ENCODE assay signal across 9 mouse cellular contexts in the genomic region with DNA sequence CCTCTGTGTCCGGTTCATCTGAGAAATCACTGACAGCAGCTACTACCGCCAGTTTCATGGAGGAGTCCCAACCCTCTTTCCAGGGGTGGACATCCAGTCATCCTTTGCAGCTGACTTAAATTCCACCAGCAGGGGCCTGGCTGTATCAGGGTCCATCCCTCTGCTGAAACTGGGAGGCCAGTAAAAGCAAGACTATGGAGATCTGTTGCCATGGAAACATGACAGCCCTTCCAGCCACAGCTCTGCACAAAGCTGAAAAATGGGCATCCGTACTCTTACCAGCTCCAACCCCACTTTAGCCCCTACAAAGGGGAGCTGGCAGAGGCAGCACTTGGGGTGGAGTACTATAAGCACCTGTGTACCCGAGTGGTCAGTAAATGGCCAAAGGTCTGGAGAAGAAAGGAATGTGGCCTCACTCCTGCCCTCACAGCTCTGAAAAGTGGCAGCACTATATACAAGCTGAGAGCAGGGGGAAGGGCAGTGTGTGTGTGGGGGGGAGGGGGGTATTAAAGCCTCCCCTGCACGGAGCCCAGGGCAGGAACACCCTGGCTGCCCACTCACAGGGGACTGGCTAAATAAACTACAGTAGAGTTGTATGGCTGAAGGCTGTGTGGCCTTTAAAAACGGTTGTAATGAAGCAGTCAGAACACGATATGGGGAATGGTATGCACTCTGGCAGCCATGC. TPM values are rescaled to one million over a fixed set of nuclear protein-coding genes. Genes with fewer than 3 reads are reported as not detected.
DNase-seq lines count a peak whose midpoint lies in the region; ATAC-seq and TF ChIP-seq lines count a peak whose summit lies in the region.
"Had no signal": no experiment of that assay in that cellular context is flagged by ENCODE, and none has a peak within 500 bp of the region (broad histone marks: within the 10 kb centered on the region; RNA-seq: fewer than 3 reads in every experiment).

No protein-coding gene starts in this region.

- ATAC-seq in heart, embryonic 14.5 days (ENCODE audit: insufficient number of reproducible peaks, insufficient read depth, low FRiP score, low read depth): no peak
- peak; percentile 79 for ATAC-seq in hindbrain, embryonic 11.5 days (ENCODE audit: low FRiP score)
- peak; percentile 78 for ATAC-seq in midbrain, embryonic 15.5 days (replicated peaks)

- H3K4me3 ChIP-seq in heart, embryonic 14.5 days (ENCODE audit: control insufficient read depth in 1 of 2, insufficient read depth in 1 of 2, low read depth in 1 of 2, low read length in 2 of 2): no peak overlapping the region
- no peak overlapping the region for H3K4me3 ChIP-seq in hindbrain, embryonic 11.5 days (ENCODE audit: low read depth, low read length)
- H3K4me3 ChIP-seq in midbrain, embryonic 15.5 days: no peak overlapping the region
- H3K4me3 ChIP-seq: erythroblast, embryonic 14.5 days had no signal

- peak; percentile 20; the same call in 1 of the 2 replicates for TF ChIP-seq CTCF in brain, embryonic 14.5 days (IDR thresholded peaks at IDR 0.05; ENCODE audit: borderline replicate concordance, extremely low read depth, insufficient read depth, insufficient read length)

- no peak for TF ChIP-seq POLR2A in brain, embryonic 14.5 days (IDR thresholded peaks at IDR 0.05; ENCODE audit: borderline replicate concordance, extremely low read depth, insufficient read depth, insufficient read length, poor library complexity, severe bottlenecking)

- H3K36me3 ChIP-seq in heart, embryonic 14.5 days (ENCODE audit: control insufficient read depth, insufficient read depth, low read length): peaks cover 18% of the 10 kb centered on the region
- no peaks in the 10 kb centered on the region for H3K36me3 ChIP-seq in hindbrain, embryonic 11.5 days (ENCODE audit: control insufficient read depth, insufficient read depth, low read length)
- no peaks in the 10 kb centered on the region for H3K36me3 ChIP-seq in midbrain, embryonic 15.5 days (replicated peaks)

- no peaks in the 10 kb centered on the region for H3K9me3 ChIP-seq in heart, embryonic 14.5 days (ENCODE audit: control insufficient read depth, low read length)
- H3K9me3 ChIP-seq in hindbrain, embryonic 11.5 days (ENCODE audit: control insufficient read depth, low read length): no peaks in the 10 kb centered on the region
- H3K9me3 ChIP-seq in midbrain, embryonic 15.5 days: no peaks in the 10 kb centered on the region

- DNase-seq in heart, postnatal 14 days: no peak
- DNase-seq in brain, embryonic 14.5 days (ENCODE audit: low read depth): peak; percentile 79
- DNase-seq in hindbrain, embryonic 11.5 days (ENCODE audit: low spot score): peak; percentile 53
- no peak for DNase-seq in urinary bladder, postnatal 36 days (ENCODE audit: low spot score in 2 of 2)
- DNase-seq in layer of hippocampus, postnatal 25 days (ENCODE audit: extremely low spot score in 1 of 2, low spot score in 1 of 2): no peak
- DNase-seq in left cerebral cortex, adult 9 months (ENCODE audit: low spot score in 2 of 2): no peak

- intact Hi-C loops in heart, postnatal 14 days (cut with DNase I): no loop called here

- no peaks in the 10 kb centered on the region for H3K27me3 ChIP-seq in heart, embryonic 14.5 days (ENCODE audit: control insufficient read depth, insufficient read depth, low read length)
- H3K27me3 ChIP-seq in hindbrain, embryonic 11.5 days (ENCODE audit: control insufficient read depth, insufficient read depth, low read length): no peaks in the 10 kb centered on the region
- H3K27me3 ChIP-seq in midbrain, embryonic 15.5 days (replicated peaks): no peaks in the 10 kb centered on the region

- peaks cover 41 to 70% of the 10 kb centered on the region in 2 experiments for H3K4me1 ChIP-seq in heart, embryonic 14.5 days (ENCODE audit: control insufficient read depth in 2 of 2, insufficient read depth in 2 of 2, low read length in 2 of 2)
- H3K4me1 ChIP-seq in hindbrain, embryonic 11.5 days (replicated peaks; ENCODE audit: control insufficient read depth, insufficient read depth, low read length): peaks cover 13% of the 10 kb centered on the region
- H3K4me1 ChIP-seq in midbrain, embryonic 15.5 days: peaks cover 32% of the 10 kb centered on the region

- peak overlapping the region; percentile 27; the same call in 1 of the 2 replicates for H3K9ac ChIP-seq in heart, embryonic 14.5 days (ENCODE audit: low read length)
- no peak overlapping the region for H3K9ac ChIP-seq in hindbrain, embryonic 11.5 days (ENCODE audit: low read depth, low read length)
- H3K9ac ChIP-seq in midbrain, embryonic 15.5 days: no peak overlapping the region

- peak overlapping the region; percentile 9 to 64; a peak in 3 of 4 replicates for H3K27ac ChIP-seq in heart, embryonic 14.5 days (replicated peaks in 1 of 2; ENCODE audit: control insufficient read depth in 1 of 2, insufficient read depth in 1 of 2, low read depth in 2 of 2, low read length in 2 of 2)
- peak overlapping the region; percentile 54 for H3K27ac ChIP-seq in hindbrain, embryonic 11.5 days (ENCODE audit: low read depth, low read length)
- H3K27ac ChIP-seq in midbrain, embryonic 15.5 days: peak overlapping the region; percentile 46

- H3K4me2 ChIP-seq in heart, embryonic 14.5 days (ENCODE audit: low read length): no peak overlapping the region
- H3K4me2 ChIP-seq in hindbrain, embryonic 11.5 days (replicated peaks; ENCODE audit: low read depth, low read length): peak overlapping the region; percentile 11
- H3K4me2 ChIP-seq in midbrain, embryonic 15.5 days: no peak overlapping the region

- WGBS in heart, embryonic 14.5 days: 42% methylated on average over 7 of the region's 7 CpGs
- WGBS in hindbrain, embryonic 11.5 days: 21% methylated on average over 7 of the region's 7 CpGs
- 16% methylated on average over 7 of the region's 7 CpGs for WGBS in midbrain, embryonic 15.5 days

RNA-seq across cellular contexts. Expression of a gene that starts 32.4 kb away (rescaled TPM):
- polyA plus RNA-seq in heart, embryonic 14.5 days (2014; fragmentation: Nextera tagmentation; extraction: Ambion mirVana): 15.4 and 15.6 TPM in 2 replicates
- total RNA-seq in heart, postnatal 14 days (2021): 10 to 100 TPM; 29.2 to 34.1 TPM
- polyA plus RNA-seq in brain, embryonic 14.5 days (2012; rRNA removed): 14.8 and 16.1 TPM in 2 replicates
- polyA plus RNA-seq in hindbrain, embryonic 11.5 days (2014; fragmentation: Nextera tagmentation; extraction: Ambion mirVana): 16.9 and 17.0 TPM in 2 replicates
- polyA plus RNA-seq in midbrain, embryonic 15.5 days (2015; fragmentation: Nextera tagmentation; extraction: Ambion mirVana): 15.4 and 15.7 TPM in 2 replicates
- total RNA-seq in layer of hippocampus, postnatal 25 days (2021): 10 to 100 TPM; 34.6 to 40.9 TPM

Comparison
In these comparisons a context has a peak if more than half of its experiments do, and no peak if none do; other contexts are left out.
1. DNase-seq: peak in brain, embryonic 14.5 days (single experiment) and hindbrain, embryonic 11.5 days (single experiment); none in heart, postnatal 14 days (0 of 2), urinary bladder, postnatal 36 days (0 of 2), layer of hippocampus, postnatal 25 days (0 of 2) and left cerebral cortex, adult 9 months (0 of 2).
2. Peak in every context shown above with its lines, with median percentiles within 50 percentile points of each other: H3K27ac ChIP-seq.